Mouse (Mus musculus) fibroblast of lung, adult 2 months (primary cell): ENCODE data around the gene Cab39l.
"Not testable (repeated sequence)": the region's sequence is repeated elsewhere in the genome, so short reads cannot be mapped to it uniquely, and the experiment has no call there.

Experiments used
- DNase-seq: peaks from one replicate; pipeline ENCODE4 v3.0.0-alpha.2; 2011; ENCODE audit warnings: low read depth

Gene Cab39l

DNA sequence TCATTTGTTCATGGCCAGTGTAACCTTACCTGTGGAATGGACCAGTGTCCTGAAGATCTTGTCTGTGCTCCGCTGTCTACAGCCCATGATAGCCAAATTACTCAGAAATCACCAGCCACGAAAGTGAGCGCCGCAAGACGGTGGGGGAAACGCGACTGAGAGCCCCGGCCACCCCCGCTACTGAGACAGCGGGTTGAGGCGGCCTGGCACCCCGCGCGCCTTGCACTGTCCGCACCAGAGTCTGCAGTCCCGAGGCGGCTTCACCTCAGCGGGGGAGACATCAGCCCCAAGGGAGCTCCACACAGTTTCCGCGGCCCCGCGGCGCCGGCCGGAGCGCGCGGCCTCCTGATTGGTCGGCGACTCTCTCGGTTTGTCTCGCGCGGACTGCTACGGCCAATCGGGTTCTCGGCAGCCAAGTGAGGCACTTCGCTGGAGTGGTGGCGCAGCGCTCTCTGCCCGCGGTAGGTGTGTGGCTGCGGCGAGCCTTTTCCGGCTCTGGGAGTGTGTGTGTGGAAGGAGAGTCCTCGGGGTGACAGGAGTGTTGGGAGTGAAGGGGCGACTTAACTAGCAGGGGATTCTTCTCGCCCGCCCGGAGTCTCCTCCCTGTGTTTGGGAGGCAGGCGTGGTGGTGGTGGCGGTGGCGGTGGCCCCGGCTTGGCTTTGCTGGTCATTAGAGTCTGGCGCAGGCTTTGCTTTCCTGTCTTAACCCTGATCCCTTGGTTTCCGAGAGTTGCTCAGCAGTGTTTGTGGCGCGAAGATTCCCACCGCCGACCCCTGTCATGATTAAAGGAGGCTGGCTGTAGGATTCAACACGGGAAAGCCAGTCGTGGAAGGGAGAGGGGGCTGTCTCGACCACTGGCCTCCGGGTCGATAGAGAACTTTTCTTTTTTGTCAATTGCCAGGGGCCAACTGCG lies at the start of gene Cab39l, which contains the start of gene Setdb2:
Gene Cab39l (plus strand): TSS at position 415 of the 914 bp plus-strand sequence.
Gene Setdb2 (minus strand): TSS at position 327 of the 914 bp plus-strand sequence.
- peak; percentile 79 for DNase-seq

DNA sequence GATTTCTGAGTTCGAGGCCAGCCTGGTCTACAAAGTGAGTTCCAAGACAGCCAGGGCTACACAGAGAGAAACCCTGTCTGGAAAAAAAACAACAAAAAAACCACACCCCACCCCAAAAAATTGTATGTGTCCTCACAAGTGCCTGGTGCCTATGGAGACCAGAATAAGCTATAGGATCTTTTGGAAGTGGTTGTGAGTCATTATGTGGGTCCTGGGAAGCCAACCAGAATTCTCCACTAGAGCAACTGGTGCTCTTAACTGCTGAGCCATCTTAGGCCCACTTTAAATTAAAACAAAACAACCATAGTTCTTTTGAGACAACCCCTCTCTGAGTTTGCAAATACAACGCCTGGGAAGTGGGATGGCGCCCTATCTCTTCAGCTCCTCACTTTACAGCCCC lies 45.5 kb upstream of the Cab39l start, which contains the start of gene Phf11c:
Gene Phf11c (minus strand): TSS at position 101 of the 400 bp plus-strand sequence.
- DNase-seq = no peak

DNA sequence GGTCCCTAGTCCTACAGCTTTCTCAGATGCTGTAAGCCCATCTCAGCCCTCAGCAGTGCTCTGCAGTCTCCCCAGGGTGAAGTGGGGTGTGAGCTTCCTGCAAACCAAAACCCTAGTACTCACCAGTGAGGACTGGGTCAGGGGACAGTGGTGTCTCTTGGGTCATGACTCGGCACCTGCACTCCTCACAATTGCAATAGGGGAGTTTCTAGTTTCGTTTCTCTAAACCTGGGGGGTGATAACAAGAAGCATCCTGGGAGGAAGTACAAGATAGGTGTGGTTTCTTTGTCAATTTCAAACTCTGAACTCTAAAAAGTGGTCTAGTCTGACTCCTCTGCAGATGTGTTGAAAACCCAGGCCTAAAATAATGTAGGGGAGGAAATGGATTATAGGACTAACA lies 43.8 kb upstream of the Cab39l start:
- no peak for DNase-seq

DNA sequence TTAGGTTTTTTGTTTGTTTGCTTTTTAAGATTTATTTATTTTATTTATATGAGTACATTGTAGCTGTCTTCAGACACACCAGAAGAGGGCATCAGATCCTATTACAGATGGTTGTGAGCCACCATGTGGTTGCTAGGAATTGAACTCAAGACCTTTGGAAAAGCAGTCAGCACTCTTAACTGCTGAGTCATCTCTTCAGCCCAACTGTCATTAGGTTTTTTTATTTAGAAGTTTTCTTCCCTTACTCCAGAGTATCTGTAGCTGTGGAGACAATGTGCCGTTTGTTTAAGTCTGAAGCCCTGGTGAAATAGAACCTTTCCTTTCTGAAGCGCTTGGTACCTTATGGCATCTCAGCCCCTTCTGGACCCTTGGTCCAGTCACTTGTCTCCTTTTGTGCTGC lies 25.8 kb upstream of the Cab39l start:
- DNase-seq = not testable (repeated sequence)

DNA sequence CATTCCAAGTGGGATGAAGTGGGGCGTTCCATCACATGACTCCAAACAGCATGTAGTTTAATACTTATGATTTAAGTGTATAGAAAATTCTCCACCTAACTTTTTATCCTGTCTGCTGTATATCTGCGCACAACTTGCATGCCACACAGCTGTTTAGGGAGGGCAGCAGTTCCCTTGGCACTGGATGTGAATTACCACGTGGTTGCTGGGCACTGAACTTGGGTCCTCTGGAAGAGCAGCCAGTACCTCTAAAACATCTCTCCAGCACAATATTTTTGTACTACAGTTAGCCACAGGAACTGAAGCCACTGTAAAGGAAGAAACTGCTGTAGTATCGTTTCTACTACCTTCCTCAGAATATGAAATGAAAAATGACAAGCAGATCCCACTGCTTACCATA lies 22.6 kb upstream of the Cab39l start:
- no peak for DNase-seq

DNA sequence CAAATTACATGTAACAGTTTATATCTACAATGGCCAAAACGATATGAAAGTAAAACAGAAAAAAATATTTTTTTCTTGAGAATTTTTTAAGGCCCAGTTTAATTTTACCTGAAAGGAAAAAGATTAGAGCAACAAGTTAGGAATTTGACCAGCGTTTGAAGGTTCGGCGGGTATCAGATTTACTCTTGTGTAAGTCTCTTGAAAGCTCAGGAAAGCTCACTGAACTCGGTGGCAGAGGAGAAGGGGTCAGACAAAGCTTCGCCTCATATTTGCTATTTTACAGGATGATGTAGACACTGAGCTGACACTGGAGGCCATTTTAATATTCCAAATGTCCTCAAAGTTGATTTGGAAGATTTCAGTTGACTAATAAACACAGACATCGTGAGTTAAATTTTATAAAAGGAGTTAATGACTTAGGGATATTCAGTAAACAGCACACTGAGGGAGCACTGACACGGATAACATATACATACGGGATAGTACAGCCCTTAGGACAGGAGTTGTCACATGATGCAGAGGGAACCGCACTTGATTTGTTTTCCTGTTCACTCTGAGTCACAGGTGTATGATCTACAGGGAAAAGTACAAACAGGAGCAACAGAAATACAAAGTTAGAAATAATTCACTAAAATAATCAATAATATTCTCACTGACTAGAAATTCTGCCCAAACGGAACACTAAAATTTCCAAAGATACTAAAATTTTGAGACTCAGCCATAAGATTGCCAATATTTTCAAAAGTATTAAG lies 17.7 kb upstream of the Cab39l start:
- DNase-seq = no peak

DNA sequence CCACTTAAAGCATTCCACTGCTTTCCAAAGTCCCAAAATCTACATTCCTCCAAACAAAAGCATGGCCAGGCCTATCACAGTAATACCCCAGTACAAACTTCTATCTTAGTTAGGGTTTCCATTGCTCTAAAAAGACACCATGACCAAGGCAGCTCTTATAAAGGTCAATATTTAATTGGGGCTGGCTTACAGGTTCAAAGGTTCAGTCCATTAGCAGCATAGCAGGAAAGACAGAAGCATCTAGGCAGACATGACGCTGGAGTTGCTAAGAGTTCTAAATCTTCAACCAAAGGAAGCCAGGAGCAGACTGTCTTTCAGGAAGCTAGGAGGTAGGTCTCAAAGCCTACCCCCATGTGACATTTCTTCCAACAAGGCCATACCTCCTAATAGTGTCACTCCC lies 10.2 kb upstream of the Cab39l start:
- DNase-seq = no peak

DNA sequence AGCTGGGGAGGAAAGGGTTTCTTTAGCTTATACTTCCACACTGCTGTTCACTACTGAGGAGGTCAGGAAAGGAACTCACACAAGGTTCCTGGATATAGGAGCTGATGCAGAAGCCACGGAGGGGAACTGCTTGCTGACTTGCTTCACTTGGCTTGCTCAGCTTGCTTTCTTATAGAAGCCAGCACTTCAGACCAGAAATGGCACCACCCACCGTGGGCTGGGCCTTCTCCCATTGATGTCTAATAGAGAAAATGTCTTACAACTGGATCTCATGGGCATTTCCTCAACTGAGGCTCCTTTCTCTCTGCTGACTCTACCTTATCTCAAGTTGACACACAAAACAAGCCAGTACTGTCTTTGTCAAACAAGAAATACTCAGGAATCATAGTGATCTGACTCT lies 6.9 kb upstream of the Cab39l start:
- DNase-seq = no peak

DNA sequence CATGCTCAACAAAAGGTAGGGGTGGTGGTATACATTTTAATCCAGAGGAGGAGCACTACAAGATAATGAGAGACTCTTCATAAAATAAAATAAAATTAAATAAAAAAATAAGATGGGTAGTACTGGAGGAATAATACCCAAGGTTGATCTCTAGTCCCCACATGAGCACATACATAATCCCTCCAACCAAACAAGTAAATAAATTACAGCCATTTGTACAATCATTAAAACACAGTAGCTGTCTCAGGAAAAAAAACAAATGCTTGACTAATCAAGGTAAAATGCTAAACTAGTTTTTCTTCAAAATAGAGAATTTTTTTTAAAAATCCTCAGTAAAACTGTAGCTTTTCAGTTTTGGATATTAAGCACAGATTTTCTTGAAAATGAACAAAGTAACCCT lies 5.6 kb upstream of the Cab39l start:
- no peak for DNase-seq

DNA sequence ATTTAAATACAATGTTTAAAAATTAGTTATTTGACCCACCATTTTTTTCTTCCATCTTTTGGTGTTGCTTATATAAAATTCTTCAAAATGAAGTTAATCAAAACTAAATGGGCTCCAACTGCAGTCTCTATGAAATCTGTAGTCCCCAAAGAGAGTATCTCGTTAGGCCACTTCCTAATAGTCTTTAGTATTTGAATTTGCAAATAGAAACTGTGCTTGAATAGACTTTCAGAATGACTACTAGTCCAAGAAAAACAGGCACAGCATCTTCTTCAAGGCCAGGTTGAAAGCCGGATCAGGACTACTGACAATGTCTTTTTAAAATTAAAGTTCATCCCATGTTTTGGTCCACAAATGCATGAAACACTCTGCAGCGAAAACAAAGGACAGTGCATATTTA lies 3.4 kb upstream of the Cab39l start:
- no peak for DNase-seq

DNA sequence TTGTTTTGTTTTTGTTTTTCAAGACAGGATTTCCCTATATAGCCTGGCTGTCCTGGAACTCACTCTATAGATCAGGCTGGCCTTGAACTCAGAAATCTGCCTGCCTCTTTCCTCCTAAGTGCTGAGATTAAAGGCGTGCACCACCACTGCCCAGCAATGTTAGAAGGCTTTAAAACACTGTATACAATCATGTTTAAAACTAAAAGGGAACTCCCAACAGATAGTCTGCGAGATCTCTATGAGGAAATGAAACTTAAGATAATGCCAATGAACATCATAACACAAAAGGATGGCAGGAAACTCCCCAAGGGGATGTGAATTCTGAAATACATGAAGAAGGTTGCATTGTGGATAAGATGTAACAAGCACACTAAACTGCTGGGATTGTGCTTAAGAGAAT lies 2.3 kb upstream of the Cab39l start:
- DNase-seq = no peak

DNA sequence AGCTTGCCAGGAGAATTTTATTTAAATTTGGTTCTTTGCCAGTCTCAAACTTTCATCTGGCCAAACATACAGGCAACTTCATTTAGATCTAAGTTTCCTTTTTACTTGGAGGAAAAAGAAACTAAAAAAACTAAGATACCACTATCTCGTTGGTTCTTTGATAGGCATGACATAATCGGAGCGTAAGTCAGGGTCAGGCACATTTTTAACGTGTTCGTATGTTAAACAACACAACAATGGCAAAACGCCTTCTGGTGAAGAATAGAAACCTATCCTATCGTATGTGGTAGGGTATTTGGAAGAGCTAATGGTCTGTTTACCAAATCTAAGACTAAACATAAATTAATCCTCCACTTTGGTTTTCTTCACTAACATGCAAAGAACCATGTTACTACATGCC lies 733 bp upstream of the Cab39l start:
- DNase-seq = peak; percentile 0

DNA sequence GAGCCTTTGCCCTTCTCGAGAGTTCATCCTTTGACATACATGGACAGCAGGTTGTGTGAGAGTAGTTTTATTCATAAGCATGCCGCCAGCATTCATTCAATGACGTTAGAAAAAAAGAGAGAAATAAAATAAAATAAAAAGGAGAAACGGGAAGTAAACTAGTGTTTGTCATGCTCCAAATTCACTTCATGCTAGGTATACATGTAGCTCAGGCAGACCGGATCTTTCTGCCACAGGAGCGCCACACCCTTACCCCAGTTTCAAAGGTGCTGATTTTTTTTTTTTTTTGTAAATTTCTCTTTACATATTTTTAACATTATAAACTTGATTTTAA lies 667 bp downstream of the Cab39l start:
- no peak for DNase-seq

DNA sequence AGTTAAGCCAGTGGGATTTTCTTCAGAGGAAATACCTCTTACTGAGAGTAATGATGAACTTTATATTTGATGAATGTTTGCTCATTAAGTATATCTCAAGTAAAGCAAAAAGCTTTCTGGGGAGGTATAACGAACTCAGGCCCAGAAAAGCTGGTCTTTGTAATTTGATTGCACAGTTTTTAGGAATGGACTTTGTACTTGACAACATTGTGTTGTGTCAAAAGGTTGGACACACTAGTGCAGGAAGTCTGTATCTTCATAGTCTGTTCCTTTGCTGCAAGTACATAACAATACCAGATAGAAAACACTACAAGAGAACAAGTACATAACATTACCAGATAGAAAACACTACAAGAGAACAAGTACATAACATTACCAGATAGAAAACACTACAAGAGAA lies 4.6 kb downstream of the Cab39l start:
- DNase-seq = no peak

DNA sequence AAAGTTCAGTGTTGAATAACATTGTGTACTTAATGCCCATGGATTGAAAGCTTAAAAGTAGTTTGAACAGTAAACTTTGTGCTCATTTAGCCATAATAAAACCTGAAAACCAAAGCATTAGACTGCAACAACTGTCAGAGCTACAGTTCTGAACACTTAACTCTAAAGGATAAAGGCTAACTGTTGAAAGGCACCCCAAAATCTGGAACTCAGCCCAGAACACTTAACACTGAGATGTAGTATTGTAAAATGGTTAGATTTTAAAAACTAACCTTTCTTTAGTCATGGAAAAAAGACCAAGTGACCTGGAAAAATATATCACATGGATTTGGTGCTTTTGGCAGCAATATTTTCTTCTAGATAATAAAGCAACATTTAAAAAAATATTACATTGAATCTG lies 7.2 kb downstream of the Cab39l start:
- DNase-seq = peak; percentile 16

DNA sequence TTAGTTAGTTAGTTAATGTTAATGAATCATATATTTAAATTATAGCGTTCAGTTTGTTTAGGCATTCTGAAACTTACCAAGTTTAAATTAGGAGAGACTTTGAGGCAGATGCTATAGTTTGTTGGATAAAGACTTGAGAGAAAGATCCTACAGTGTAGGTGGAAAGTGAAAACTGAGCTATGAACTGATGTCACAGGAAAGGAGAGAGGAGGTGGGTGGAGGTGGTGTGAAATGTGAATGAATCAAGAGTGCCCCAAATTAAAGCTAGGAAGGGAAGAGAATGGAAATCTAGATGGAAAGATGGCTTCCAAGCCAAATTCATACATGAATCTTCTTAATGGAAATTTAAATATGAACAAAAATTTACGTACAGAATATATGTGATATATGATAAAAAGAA lies 25.7 kb downstream of the Cab39l start:
- no peak for DNase-seq

DNA sequence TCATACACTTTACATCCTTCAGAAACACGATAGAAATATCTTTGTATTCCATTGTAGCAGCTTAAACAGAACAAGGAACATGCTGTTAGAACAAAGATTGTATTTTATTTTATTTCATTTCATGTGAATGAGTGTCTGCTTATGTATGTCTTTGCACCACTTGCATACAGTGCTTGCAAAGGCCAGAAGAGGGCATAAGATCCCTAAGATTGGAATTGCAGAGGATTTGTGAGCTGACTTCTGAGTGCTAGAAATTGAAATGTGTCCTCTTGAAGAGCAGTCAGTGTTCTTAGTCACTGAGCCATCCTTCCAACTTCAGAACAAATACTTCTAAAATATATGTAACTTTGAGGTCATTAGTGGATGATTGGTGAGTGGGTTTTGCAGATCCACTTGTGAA lies 27.0 kb downstream of the Cab39l start:
- no peak for DNase-seq

DNA sequence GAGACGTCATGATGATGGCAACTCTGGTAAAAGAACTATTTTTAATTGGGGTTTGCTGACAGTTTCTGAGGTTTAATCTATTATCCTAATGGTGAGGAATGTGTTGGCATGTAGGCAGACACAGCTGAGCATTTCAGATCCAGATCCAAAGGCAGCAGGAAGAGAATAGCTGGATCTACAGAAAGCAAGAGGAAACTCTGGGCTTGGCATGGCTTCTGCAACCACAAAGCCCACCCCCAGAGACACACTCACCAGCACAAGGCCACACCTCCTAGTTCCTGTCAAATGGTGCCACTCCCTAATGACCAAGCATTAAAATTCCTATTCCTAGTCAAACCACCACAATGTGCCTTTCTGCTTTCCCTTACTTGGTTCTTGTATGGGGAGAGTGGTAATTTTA lies 30.0 kb downstream of the Cab39l start:
- DNase-seq = no peak

DNA sequence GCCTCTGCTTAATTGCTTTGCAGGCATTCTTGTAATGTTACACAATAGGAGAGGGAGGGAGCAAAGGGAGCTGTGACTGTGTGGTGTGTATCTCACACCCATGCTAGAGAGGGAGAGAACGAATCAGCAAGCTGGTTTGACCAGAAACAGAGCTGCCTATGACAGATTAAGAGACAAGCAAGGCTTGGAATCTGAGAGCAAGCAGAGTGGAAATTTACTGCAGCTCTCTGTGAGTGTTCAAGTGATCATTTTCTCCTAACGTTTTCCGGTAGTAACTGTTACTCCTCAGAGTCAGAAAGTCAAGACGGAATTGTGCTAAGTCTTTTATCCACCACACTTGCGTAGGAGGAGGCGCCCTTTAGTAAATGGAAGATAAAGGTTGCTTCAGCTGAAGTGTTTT lies 37.9 kb downstream of the Cab39l start:
- no peak for DNase-seq

DNA sequence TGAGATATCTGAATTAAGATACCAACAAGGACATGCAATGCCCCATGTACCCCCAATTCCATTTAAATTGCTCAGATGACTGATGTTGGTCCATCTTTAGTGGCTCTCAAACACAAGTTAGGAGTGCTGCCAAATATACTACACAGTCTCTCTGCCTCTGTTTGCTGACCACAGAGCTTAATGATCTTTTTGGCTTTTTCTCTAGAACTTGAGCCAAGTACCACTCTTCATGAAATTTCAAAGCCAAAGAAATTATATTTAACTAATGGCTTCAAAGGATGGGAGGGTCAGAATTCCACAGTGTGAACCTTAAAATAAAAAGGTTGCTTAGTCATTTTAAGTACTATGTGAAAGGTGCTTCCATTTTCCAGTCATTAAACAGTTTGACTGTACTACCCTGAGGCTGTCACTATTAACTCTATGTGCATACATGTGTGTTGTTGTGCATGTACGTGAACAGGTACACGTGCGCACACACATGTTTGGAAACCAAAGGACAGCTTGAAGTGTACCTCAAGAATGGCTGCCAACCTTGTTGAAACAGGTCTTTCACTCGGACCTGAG lies 44.6 kb downstream of the Cab39l start:
- DNase-seq = no peak

DNA sequence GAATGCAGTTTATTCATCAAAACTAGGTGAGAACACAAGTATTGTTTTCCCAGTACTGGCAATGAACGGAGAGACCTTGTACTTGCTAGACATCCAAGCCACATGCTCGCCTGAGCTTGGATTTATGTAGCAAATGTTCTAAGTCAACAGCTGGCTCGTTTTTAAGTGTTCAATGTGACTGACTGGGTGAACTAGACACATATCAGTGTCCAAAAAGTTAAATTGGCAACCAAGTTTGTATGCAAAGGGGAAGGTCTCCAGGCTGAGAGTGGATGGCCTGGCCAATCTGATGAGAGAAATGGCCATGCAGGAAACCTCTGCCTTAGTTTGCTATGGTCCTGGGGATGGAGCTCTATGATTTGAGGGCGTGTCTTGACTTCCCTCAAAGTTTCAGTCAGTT lies 51.6 kb downstream of the Cab39l start:
- DNase-seq = no peak

DNA sequence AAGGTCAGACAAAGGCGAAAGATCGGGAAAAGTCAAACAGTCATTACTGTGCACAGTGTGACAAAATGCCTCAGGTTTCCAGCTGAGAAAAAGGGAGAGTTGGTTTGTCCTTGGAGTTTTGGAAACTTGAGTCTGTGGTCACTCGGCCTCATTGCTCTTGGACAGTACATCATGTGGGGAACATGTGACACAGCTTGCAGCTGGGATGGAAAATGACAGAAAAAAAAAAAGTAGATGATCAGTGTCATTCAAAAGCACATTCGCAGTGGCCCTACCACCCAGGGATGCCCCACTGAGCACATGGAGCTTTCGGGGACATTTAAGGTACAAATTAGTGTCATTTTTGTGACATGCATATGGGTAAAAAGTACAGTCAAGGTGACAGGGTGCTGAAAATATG lies 57.2 kb downstream of the Cab39l start:
- DNase-seq = no peak

DNA sequence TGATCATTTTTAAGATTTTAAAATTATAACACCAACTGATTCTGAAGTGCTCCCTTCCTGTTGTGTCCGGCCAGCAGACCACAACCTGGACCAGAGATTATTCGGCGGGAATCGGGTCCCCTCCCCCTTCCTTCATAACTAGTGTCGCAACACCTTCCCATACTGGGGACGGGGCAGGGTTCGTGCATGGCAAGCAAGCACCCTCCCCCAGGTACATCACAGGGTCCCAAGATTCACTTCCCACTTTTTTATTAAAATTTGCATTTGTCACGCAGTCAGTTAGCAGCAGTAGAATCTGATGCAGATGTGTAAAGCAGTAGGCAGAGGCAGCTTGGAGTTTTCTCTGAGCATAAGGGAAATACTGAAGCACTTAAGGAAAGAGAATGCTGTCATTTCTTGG lies 64.1 kb downstream of the Cab39l start:
- no peak for DNase-seq
